Mouse (Mus musculus) thymus, adult 2 months (tissue): ENCODE measurements at regions not wholly inside any gene's neighbourhood (a gene's known extent, or its start where the extent isn't known, plus 50 kb on each side); places are given as distances from the start of the nearest gene placed in this dataset.

ENCODE experiments used
- DNase-seq: peaks from one replicate; pipeline ENCODE4 v3.0.0; 2021
- H3K27ac ChIP-seq: fragments of 200-500 bp; 2 replicates; pipeline ENCODE4 v1.5.1; 2012; ENCODE audit warnings: low read length, control low read depth; ENCODE audit not compliant: control insufficient read depth, insufficient read depth
- H3K27me3 ChIP-seq: fragments of 200-500 bp; 2 replicates; pipeline ENCODE4 v1.6.1; 2012; ENCODE audit warnings: mild to moderate bottlenecking, low read length, moderate library complexity, mixed read lengths; ENCODE audit not compliant: control insufficient read depth, insufficient read depth
- H3K36me3 ChIP-seq: fragments of 200-500 bp; 2 replicates; pipeline ENCODE4 v1.6.1; 2012; ENCODE audit warnings: mild to moderate bottlenecking, low read length, moderate library complexity; ENCODE audit not compliant: control insufficient read depth, insufficient read depth
- H3K4me1 ChIP-seq: fragments of 200-500 bp; replicated peaks from 2 replicates; pipeline ENCODE4 v1.6.1; 2012; ENCODE audit warnings: low read length; ENCODE audit not compliant: control insufficient read depth, insufficient read depth
- H3K4me3 ChIP-seq: fragments of 200-500 bp; 2 replicates; pipeline ENCODE4 v1.5.1; 2012; ENCODE audit warnings: mild to moderate bottlenecking, low read length, control low read depth, moderate library complexity; ENCODE audit not compliant: control insufficient read depth, insufficient read depth
- CTCF ChIP-seq: fragments of 200-500 bp; IDR thresholded peaks from 2 replicates; pipeline ENCODE4 v1.5.1; 2012; ENCODE audit warnings: mild to moderate bottlenecking, control low read depth, low read length, moderate library complexity, borderline replicate concordance; ENCODE audit not compliant: control insufficient read depth, poor library complexity, insufficient read depth; ENCODE audit errors: extremely low read depth
- POLR2A ChIP-seq: fragments of 200-500 bp; IDR thresholded peaks from 2 replicates; pipeline ENCODE4 v1.6.1; 2012; ENCODE audit warnings: mild to moderate bottlenecking, low read length, control low read depth, moderate library complexity; ENCODE audit not compliant: control insufficient read depth, poor library complexity, insufficient read depth; ENCODE audit errors: extremely low read depth
- WGBS: fragments of 180-500 bp; shearing (Covaris S2); methylation state at CpG from one replicate; pipeline ENCODE4 v1.1.7; 2018; 5-methylcytosine and 5-hydroxymethylcytosine counted together

DNA sequence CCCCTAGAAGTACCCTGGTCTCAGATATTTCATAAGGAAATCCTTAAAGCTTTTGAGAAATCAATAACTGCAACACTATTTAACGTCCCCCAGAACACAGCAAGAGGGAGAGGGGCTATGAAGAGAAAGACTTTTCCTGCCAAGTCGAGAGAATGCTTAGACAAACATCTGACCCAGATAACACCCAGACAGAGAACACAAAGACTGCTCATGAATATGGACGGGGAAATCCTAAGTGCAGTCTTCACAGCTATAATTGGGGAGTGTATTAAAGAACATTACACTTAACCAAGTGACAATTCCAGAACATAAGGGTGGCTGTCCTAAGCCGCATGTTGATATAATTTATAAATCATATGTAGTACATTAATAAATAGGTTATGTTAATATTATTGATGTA, 103.3 kb upstream of the Dyrk2 start:
- 91% methylated on average over 4 of the region's 4 CpGs for WGBS

DNA sequence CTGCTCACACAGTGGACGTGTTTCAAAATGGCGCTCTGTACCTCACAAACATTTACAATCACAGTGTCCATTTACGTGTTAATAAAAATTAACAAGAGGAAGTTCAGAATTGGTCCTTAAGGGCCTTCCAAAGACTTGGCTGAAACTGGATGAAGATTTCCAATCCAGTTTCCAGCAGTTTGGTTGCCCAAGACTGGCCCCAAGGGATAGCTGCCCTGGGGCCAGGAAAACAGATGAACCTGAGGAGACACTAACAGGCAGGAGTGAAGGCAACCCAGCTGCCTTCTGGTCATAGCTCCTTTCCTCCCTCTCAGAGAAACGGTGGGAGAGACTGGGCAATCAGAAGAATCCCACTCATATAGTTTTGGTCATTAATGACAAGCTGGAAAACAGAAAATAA, 102.6 kb upstream of the Dyrk2 start:
- Histone ChIP-seq H3K27me3 (no peaks in the 10 kb centered on the region), H3K36me3 (no peaks in the 10 kb centered on the region), H3K4me1 (peaks cover 31% of the 10 kb centered on the region), H3K27ac (no peak overlapping the region), H3K4me3 (no peak overlapping the region)
- no peak for TF ChIP-seq POLR2A
- no peak for TF ChIP-seq CTCF
- DNase-seq, result no peak
- WGBS, result 90% methylated on average over 4 of the region's 4 CpGs

More for the DNA sequence above, 103.3 kb upstream of the Dyrk2 start:
- H3K36me3 ChIP-seq, result no peaks in the 10 kb centered on the region
- H3K4me1 ChIP-seq, result peaks cover 37% of the 10 kb centered on the region
- H3K27ac ChIP-seq, result no peak overlapping the region
- H3K4me3 ChIP-seq, result no peak overlapping the region
- no peak for DNase-seq
- H3K27me3 ChIP-seq, result no peaks in the 10 kb centered on the region
- TF ChIP-seq CTCF (no peak), POLR2A (no peak)

DNA sequence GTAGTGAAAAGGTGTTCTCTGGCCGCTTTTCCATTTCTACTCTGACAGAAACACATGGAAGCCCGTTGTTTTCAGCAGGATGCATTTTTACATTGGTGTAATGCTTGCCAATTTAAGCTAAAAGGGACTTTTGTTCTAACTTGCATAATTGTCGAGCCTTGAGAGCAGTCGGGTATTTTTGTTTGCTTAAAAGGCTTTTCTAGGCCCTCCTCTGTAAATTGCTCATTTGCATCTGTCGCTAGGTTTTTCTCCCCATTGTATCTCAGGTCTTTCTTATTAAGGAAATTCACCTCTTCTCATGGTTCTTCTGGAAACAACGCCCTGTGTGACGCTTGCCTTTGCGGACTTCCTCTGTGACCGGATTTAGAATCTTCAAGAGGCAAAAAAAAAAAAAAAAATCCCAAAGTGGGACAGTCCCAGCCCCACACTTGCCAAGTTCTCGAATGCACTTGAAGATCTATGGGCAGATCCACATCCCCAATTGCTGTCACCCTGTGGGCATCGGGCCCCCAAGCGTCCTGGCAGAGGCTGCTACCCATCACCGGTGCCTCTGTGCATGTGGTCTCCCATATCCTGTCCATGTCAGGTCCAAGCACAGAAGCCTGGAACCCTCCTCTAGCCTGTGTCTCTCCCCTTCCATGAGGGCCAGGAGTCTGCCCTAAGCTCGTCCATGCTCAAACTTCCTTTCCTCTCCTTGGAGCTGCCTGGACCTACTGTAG, 100.6 kb upstream of the Dyrk2 start:
- DNase-seq, result no peak
- Histone ChIP-seq H3K36me3 (no peaks in the 10 kb centered on the region), H3K27ac (no peak overlapping the region), H3K4me3 (no peak overlapping the region), H3K27me3 (no peaks in the 10 kb centered on the region), H3K4me1 (peaks cover 14% of the 10 kb centered on the region)
- WGBS, result 79% methylated on average over 14 of the region's 14 CpGs
- TF ChIP-seq CTCF (no peak), POLR2A (no peak)

DNA sequence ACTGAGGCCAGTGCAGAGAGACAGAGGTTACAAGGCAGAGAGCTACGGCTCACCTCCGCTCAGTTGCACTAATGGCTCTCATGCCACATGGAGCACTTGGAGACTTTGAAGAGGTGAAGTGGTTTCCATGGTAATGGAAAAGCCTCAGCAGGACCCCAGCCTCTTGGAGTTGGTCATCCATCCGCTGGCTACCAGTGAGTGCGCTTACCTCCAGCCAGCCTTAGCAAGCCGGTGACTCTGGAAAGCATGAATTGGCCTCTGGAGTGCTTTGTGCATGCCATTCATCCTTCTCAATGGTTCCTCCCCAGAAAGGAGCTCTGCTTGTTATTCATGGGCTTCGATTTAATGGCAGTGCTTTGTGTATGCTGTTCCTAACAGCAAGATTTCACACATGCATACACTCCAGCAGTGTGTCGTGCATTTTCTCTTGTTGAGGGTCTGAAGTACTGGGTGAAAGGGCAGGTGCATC, 91.7 kb upstream of the Dyrk2 start:
- no peak overlapping the region for H3K27ac ChIP-seq
- peaks cover 2% of the 10 kb centered on the region; the same call in 1 of the 2 replicates for H3K4me1 ChIP-seq
- no peak for DNase-seq
- TF ChIP-seq CTCF (no peak), POLR2A (no peak)
- no peaks in the 10 kb centered on the region for H3K27me3 ChIP-seq
- WGBS, result 96% methylated on average over 7 of the region's 7 CpGs
- H3K36me3 ChIP-seq, result no peaks in the 10 kb centered on the region
- H3K4me3 ChIP-seq, result no peak overlapping the region

DNA sequence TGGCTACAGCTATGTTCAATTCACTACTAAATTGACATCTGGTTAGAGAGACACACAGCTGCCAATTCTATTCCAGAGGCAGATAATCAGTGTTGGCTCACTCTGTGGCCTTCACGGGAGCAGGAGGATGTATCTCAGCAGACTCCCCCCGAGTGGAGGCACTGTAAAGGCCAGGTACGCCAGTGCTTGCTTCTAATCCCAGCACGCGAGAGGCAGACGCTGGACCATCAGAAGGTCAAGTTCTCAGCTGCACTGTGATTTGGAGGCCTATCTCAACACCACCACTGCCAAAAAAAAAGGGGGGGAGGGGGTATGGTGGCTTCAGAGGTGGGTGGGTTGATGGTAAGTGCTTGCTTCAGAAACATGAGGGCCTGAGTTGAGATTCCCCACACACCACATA, 90.1 kb upstream of the Dyrk2 start:
- no peaks in the 10 kb centered on the region for H3K27me3 ChIP-seq
- no peak overlapping the region for H3K4me3 ChIP-seq
- DNase-seq, result no peak
- peaks cover 2% of the 10 kb centered on the region; the same call in 1 of the 2 replicates for H3K4me1 ChIP-seq
- TF ChIP-seq POLR2A, result no peak
- TF ChIP-seq CTCF, result no peak
- no peak overlapping the region for H3K27ac ChIP-seq
- H3K36me3 ChIP-seq, result no peaks in the 10 kb centered on the region
- WGBS, result 96% methylated on average over 6 of the region's 6 CpGs

DNA sequence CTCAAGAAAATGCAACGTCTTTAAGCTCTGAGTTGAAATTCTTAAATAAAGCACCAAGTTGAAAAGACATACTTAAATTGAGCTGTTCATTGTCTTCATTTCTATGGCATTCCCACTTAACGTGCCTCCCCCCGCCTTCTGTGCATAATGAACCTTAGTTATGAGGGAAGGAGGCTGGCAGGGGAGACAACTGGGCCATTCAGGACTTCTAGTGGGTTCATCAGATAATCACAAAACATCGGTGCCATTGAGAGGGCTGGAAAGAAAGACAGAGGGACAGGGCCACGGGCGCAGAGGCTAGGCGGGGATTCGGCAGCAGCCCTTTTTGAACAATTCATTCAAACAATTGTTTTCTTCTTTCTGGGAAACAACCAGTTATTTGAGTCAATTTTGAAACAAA, 89.6 kb upstream of the Dyrk2 start:
- Histone ChIP-seq H3K4me1 (peaks cover 2% of the 10 kb centered on the region; the same call in 1 of the 2 replicates), H3K4me3 (no peak overlapping the region), H3K36me3 (no peaks in the 10 kb centered on the region), H3K27me3 (no peaks in the 10 kb centered on the region), H3K27ac (no peak overlapping the region)
- WGBS, result 95% methylated on average over 8 of the region's 8 CpGs
- DNase-seq, result no peak
- TF ChIP-seq POLR2A (no peak), CTCF (no peak)

DNA sequence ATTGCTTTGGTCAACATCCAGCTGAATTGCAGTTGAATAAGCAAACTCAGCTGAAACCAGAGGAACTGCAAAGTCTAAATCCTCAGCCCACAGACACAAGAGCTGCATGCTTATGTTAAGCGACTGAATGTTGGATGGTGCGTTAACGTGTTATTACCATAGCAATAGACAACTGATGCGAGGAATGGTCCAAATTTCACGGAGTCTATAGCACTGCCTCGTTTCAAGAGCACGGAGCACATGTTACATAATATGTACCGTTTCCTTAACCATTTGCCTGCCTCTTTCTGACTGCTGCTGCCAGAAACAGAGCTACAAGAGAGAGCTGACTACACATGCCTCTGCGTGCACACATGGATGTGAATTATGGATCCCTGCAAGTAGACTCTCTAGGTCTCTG, 86.3 kb upstream of the Dyrk2 start:
- H3K27me3 ChIP-seq, result no peaks in the 10 kb centered on the region
- H3K4me1 ChIP-seq, result peaks cover 17% of the 10 kb centered on the region
- TF ChIP-seq POLR2A, result no peak
- TF ChIP-seq CTCF, result no peak
- no peak overlapping the region for H3K27ac ChIP-seq
- no peak overlapping the region for H3K4me3 ChIP-seq
- DNase-seq, result no peak
- WGBS, result 45% methylated on average over 9 of the region's 9 CpGs
- H3K36me3 ChIP-seq, result no peaks in the 10 kb centered on the region
